Mouse (Mus musculus): ENCODE results near the gene Mt1.

Gene Mt1

GRCm38 (mm10) chr8:94209639-94210038 lies 30.8 kb downstream of the Mt1 start:
- DNase-seq = no peak

GRCm38 (mm10) chr8:94210225-94210624 lies 31.3 kb downstream of the Mt1 start:
- no peak for DNase-seq

- no peak for DNase-seq
Measured at GRCm38 (mm10) chr8:94213819-94214218, 34.9 kb downstream of the Mt1 start.

DNA sequence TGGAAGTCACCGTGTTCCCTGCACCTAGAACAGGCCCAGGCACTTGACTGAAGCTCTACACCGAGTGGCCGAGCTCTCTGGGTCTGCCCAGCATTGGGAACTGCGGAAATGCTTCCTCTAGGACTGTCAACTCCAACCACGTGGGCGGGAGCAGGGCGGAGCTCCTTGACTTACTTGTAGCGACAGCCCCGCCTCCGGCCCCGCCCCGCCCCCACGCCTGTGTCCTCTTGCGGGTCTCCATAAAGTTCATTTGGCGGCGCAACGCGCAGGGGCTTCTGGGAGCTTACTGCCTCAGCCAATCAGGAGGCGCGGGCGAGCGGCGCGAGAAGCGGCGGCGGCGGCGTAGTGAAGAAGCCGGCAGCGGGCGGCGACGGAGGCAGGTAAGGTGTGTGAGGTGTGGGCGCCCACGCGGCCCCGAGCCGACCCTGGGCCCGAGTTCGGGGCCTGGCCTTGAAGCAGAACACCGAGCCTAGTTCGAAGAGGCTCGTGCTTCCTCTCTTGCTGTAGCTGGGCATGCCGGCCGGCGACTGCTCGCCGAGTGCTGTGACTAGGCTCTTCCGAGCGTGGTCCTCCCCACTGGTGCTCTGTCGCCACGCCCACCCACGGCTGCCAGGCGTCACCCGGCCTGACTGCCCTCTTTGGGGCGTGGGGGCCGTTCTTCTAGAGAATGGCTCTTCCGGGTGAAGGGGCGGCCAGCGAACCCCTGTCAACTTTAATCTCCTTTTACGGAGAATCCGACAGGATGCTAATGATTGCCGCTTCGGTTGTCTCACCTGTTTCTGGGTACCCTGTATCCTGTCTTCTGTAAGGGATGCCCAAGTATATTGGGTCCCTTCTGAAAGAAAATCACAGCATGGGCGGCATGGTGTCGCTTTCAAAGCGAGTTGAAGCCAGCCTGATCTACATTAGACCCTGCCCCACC lies 35.6 kb downstream of the Mt1 start, which contains the start of gene Nup93:
Gene Nup93 (plus strand): TSS at position 313 of the 922 bp plus-strand sequence.
- DNase-seq = peak; percentile 100

GRCm38 (mm10) chr8:94227381-94227939 lies 48.6 kb downstream of the Mt1 start:
- no peak for DNase-seq

All from kidney, postnatal 4 days (tissue).